Mouse (Mus musculus): Measurements from ENCODE around the gene Aanat. TPM values are rescaled to one million over a fixed set of nuclear protein-coding genes. Genes with fewer than 3 reads are reported as not detected.

Gene Aanat
- polyA plus RNA-seq, 1 experiment from 2014 or later: not detected

DNA sequence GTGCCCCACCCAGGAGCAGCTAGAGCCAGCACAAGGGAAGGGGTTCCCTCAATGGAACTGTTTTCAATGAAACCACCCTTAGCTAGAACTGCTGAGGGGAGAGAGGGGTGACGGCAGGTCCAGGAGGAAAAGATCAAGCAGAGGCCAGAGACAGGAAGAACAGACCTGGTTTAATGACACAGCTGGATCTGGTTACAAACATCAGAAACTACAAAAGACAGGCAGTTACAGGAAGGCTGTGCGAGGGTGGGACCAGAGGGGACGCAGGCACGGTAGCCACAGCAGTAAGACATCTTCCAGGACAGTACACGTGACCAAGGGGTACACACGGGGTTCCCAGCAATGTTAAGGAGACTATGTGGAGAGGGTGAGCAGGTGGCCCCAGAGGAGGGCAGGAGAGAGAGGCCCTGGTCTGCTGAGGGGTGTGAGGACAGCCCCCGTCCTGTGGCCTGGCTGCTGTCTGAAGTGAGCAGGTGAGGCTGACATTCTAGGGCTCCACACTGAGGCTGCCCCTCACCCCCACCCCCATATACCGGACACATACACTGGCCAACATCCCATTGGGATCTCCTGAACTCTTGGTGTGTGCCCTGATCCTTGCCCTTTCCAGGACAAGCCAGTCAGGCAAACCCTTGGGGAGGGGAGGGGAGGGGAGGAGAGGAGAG is 59.3 kb downstream of the Aanat start:
- peak; percentile 8 for DNase-seq (ENCODE audit: low spot score)
- peaks cover 48% of the 10 kb centered on the region for H3K27me3 ChIP-seq (ENCODE audit: insufficient read depth, poor library complexity, severe bottlenecking)
- H3K9me3 ChIP-seq: no peaks in the 10 kb centered on the region
- WGBS: 52% methylated on average over 8 of the region's 8 CpGs
- H3K27ac ChIP-seq: peak overlapping the region; percentile 45; the same call in 1 of the 2 replicates
- H3K4me1 ChIP-seq (replicated peaks): peaks cover 75% of the 10 kb centered on the region
- no peak overlapping the region for H3K4me3 ChIP-seq
- H3K36me3 ChIP-seq: no peaks in the 10 kb centered on the region

DNA sequence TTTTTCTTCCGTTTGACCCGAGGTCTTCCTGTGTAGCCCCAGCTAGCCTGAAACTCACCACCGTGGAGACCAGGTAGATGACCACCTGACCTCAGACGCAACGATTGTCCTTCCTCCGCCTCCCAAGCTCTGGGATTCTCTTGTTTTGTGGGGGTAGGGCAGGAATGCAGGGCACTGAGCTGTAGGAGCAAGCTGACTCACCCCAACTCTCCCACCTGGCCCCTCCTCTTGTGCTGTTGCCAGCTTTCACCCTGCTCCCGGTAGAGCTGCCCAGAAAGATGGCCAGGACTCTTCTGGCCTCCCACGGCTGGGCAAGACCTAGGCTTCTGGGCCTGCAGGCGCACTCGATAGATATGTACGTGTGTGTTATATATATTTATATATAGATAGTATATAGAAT is 59.9 kb downstream of the Aanat start:
- H3K27ac ChIP-seq: 0 out of 2 replicates have a peak overlapping the region, but pooled peaks have one; percentile 40
- H3K4me1 ChIP-seq (replicated peaks): peaks cover 75% of the 10 kb centered on the region
- H3K9me3 ChIP-seq: no peaks in the 10 kb centered on the region
- DNase-seq (ENCODE audit: low spot score): peak; percentile 2
- 67% methylated on average over 11 of the region's 11 CpGs for WGBS
- H3K36me3 ChIP-seq: no peaks in the 10 kb centered on the region
- no peak overlapping the region for H3K4me3 ChIP-seq
- peaks cover 54% of the 10 kb centered on the region for H3K27me3 ChIP-seq (ENCODE audit: insufficient read depth, poor library complexity, severe bottlenecking)

DNA sequence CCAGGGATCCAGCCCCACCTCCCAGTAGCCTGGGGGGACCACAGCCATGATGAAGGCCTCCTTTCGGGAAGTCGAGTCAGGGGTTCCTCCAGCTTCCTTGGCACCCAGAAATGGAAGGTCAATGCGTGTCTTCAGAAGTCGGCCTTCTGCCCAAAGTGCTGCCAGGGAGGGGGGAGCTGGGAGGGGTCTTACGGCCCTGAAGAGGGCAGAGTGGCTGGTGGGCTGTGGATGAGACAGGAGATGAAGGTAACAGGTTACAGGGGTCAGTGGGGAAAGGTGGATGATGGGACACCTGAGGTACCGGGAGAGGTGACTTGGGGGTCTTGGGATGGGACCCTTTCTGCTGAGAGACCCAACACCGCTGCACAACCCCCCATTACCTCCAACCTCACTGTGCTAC is 60.5 kb downstream of the Aanat start:
- no peak overlapping the region for H3K4me3 ChIP-seq
- no peaks in the 10 kb centered on the region for H3K9me3 ChIP-seq
- WGBS: 84% methylated on average over 7 of the region's 7 CpGs
- H3K27ac ChIP-seq: 0 out of 2 replicates have a peak overlapping the region, but pooled peaks have one; percentile 23
- no peaks in the 10 kb centered on the region for H3K36me3 ChIP-seq
- H3K4me1 ChIP-seq (replicated peaks): peaks cover 75% of the 10 kb centered on the region
- DNase-seq (ENCODE audit: low spot score): no peak
- H3K27me3 ChIP-seq (ENCODE audit: insufficient read depth, poor library complexity, severe bottlenecking): peaks cover 59% of the 10 kb centered on the region

Other genes with a start within 250 kb of the Aanat start
- 9.5 and 16.9 TPM in 2 replicates for gene Rnf157, start 173.4 kb upstream of the Aanat start, polyA plus RNA-seq (2016; fragmentation: Nextera tagmentation; extraction: Ambion mirVana)
- gene Ubald2, start 152.3 kb upstream of the Aanat start, polyA plus RNA-seq (2016; fragmentation: Nextera tagmentation; extraction: Ambion mirVana): 45.8 and 84.5 TPM in 2 replicates
- 0.16 and 0.20 TPM in 2 replicates for gene Qrich2, start 120.2 kb upstream of the Aanat start, polyA plus RNA-seq (2016; fragmentation: Nextera tagmentation; extraction: Ambion mirVana)
- gene Prpsap1, start 92.2 kb upstream of the Aanat start, polyA plus RNA-seq (2016; fragmentation: Nextera tagmentation; extraction: Ambion mirVana): 210 and 236 TPM in 2 replicates
- 8.6 and 11.1 TPM in 2 replicates for gene Sphk1, start 55.5 kb upstream of the Aanat start, polyA plus RNA-seq (2016; fragmentation: Nextera tagmentation; extraction: Ambion mirVana)
- 8.9 and 10.8 TPM in 2 replicates for gene Ube2o, start 5.0 kb upstream of the Aanat start, polyA plus RNA-seq (2016; fragmentation: Nextera tagmentation; extraction: Ambion mirVana)
- gene Rhbdf2, start 40.6 kb downstream of the Aanat start, polyA plus RNA-seq (2016; fragmentation: Nextera tagmentation; extraction: Ambion mirVana): 3.8 and 6.6 TPM in 2 replicates
- gene Prcd, start 67.1 kb downstream of the Aanat start, polyA plus RNA-seq (2016; fragmentation: Nextera tagmentation; extraction: Ambion mirVana): 0.47 and 1.2 TPM in 2 replicates
- gene Cygb, start 67.9 kb downstream of the Aanat start, polyA plus RNA-seq (2016; fragmentation: Nextera tagmentation; extraction: Ambion mirVana): 3.5 and 3.8 TPM in 2 replicates
- not detected in 2 replicates for gene St6galnac1, start 189.1 kb downstream of the Aanat start, polyA plus RNA-seq (2016; fragmentation: Nextera tagmentation; extraction: Ambion mirVana)
- 30.6 and 71.7 TPM in 2 replicates for gene Mxra7, start 241.6 kb downstream of the Aanat start, polyA plus RNA-seq (2016; fragmentation: Nextera tagmentation; extraction: Ambion mirVana)